Mouse (Mus musculus) C2C12 (cell line): ENCODE measurements around the gene Adcy5. TPM values are rescaled to one million over a fixed set of nuclear protein-coding genes. Genes with fewer than 3 reads are reported as not detected.

ENCODE experiments used
- H3K27me3 ChIP-seq: one replicate; pipeline ENCODE4 v1.6.1; 2011; ENCODE audit not compliant: control insufficient read depth, insufficient read depth, insufficient read length
- H3K36me3 ChIP-seq: one replicate; pipeline ENCODE4 v1.6.1; 2011; ENCODE audit not compliant: control insufficient read depth, insufficient read depth
- H3K4me3 ChIP-seq: one replicate; pipeline ENCODE4 v1.5.1; 2011; ENCODE audit warnings: mild to moderate bottlenecking, control low read depth; ENCODE audit not compliant: poor library complexity, insufficient read depth, severe bottlenecking
- H3K79me2 ChIP-seq: one replicate; pipeline ENCODE4 v1.6.1; 2011; ENCODE audit not compliant: control insufficient read depth, insufficient read depth
- H3K79me3 ChIP-seq: one replicate; pipeline ENCODE4 v1.6.1; 2011; ENCODE audit warnings: low read depth, control low read depth
- H3ac ChIP-seq: one replicate; pipeline ENCODE3; 2011; ENCODE audit warnings: low read depth; ENCODE audit not compliant: control insufficient read depth, insufficient read length
- CEBPB ChIP-seq: IDR thresholded peaks from one replicate; pipeline ENCODE4 v1.6.1; 2011; ENCODE audit warnings: low read depth, mild to moderate bottlenecking, control low read depth, moderate library complexity
- CTCF ChIP-seq: IDR thresholded peaks from one replicate; pipeline ENCODE4 v1.5.1; 2011; ENCODE audit not compliant: control insufficient read depth, insufficient read depth, insufficient read length
- FOSL1 ChIP-seq: IDR thresholded peaks from one replicate; pipeline ENCODE4 v1.8.0; 2011; ENCODE audit warnings: mild to moderate bottlenecking, low read length; ENCODE audit not compliant: poor library complexity, insufficient read depth, severe bottlenecking
- MAX ChIP-seq: IDR thresholded peaks from one replicate; pipeline ENCODE4 v1.6.1; 2011; ENCODE audit warnings: mild to moderate bottlenecking, control low read depth
- MYOD1 ChIP-seq: IDR thresholded peaks from one replicate; pipeline ENCODE4 v1.6.1; 2011; ENCODE audit warnings: low read depth; ENCODE audit not compliant: control insufficient read depth, insufficient read length
- MYOG ChIP-seq: IDR thresholded peaks from one replicate; pipeline ENCODE4 v1.6.1; 2011; ENCODE audit not compliant: control insufficient read depth, insufficient read length; ENCODE audit errors: extremely low read depth
- USF1 ChIP-seq: IDR thresholded peaks from one replicate; pipeline ENCODE4 v1.6.1; 2011; ENCODE audit warnings: low read depth, mild to moderate bottlenecking, control low read depth, moderate library complexity
- polyA plus RNA-seq: library from polyadenylated mRNA; unstranded; fragments of >200 nt; fragmentation: generic; extraction: Trizol; gene quantifications from one replicate; pipeline ENCODE4 v1.2.1, GENCODE M21; 2012; ENCODE audit warnings: missing spikeins

The Adcy5 gene
- polyA plus RNA-seq, 1 experiment = 0.02 TPM

DNA sequence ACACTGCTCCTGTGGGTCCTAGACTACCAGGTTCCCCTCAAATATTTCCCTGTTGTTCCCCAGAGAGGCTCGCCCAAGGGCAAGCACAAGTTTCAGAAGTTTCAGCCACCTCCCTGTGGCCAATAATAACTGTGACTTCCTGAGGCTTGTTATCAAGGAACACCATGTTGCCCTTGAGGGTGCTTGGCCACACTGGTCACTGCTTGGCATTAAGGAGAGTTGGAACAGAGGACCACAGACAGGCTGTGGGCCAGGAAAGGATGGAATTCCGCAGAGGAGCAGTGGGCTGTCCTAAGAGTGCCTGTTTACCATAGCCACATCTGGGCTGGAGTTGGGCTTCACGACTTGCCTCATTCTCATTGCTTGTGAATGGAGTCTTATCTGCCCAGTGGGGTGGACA lies 24.5 kb upstream of the Adcy5 start:
- Histone ChIP-seq H3K27me3 (peaks cover 31% of the 10 kb centered on the region), H3K4me3 (no peak overlapping the region), H3K79me3 (no peaks in the 10 kb centered on the region), H3ac (no peak overlapping the region), H3K36me3 (no peaks in the 10 kb centered on the region), H3K79me2 (no peaks in the 10 kb centered on the region)
- TF ChIP-seq MYOD1 (no peak), USF1 (no peak), CTCF (no peak), MYOG (no peak), FOSL1 (no peak), MAX (no peak), CEBPB (no peak)

DNA sequence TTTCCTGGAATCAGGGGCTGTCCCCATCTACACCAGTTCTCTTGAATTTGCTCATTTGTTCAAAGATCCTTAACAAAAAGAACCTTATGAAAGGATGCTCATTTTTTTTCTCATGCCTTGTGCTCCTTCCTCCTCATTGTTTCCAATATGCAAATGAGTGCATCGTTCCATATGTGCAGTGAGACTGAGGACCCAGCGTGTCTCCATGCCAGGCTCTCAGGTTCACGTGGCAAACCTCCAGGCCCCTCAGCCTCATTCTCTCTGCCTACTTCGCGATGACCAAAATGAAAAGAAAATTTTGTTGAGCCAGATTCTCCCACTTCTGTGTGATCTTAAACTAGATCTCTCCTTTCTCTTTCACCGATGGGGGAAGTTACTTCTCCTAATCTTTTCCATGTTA lies 15.3 kb upstream of the Adcy5 start:
- Histone ChIP-seq H3ac (no peak overlapping the region), H3K79me3 (no peaks in the 10 kb centered on the region), H3K36me3 (no peaks in the 10 kb centered on the region), H3K27me3 (peaks cover 6% of the 10 kb centered on the region), H3K4me3 (no peak overlapping the region), H3K79me2 (no peaks in the 10 kb centered on the region)
- TF ChIP-seq FOSL1 (no peak), MYOG (no peak), CTCF (no peak), USF1 (no peak), CEBPB (no peak), MAX (no peak), MYOD1 (no peak)

DNA sequence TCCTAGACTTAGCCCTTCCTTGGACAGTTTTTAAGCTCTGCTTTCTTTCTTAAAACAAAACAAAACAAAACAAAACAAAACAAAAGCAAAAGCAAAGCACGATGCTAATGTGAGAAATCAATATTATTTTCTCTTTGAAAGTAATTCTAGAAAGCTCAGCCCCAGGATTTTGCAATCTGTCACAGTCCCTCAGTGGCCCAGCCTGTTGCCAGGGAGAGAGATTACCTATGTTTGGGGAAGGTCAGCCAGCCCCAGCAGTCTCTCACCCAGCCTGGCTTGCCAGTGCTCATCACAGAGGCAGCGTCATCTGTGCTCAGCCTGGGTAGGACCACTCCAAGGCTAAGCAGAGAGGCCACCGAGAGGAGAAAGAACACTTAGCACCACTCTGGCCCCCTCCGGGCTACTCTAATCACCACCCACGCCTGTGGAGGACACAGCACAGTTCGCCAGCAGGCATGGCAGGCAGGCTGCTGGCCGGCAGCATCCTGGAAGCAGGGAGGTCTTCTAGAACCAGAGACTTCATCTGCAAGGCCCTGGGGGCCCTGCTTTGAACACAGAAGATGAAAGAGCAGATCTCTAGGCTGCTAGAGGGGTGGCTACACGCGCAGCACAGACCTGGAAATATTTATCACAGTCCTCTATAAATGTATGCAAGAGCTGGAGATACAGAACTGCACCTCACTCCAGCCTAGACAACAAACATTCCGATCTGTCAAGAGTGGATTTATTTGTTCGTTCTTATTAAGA lies 14.6 kb upstream of the Adcy5 start:
- no peak overlapping the region for H3ac ChIP-seq
- H3K27me3 ChIP-seq = peaks cover 6% of the 10 kb centered on the region
- no peaks in the 10 kb centered on the region for H3K79me3 ChIP-seq
- no peak overlapping the region for H3K4me3 ChIP-seq
- no peaks in the 10 kb centered on the region for H3K79me2 ChIP-seq
- no peak for TF ChIP-seq USF1
- TF ChIP-seq CTCF = no peak
- no peak for TF ChIP-seq CEBPB
- no peak for TF ChIP-seq MYOG
- TF ChIP-seq FOSL1 = no peak
- no peak for TF ChIP-seq MYOD1
- no peaks in the 10 kb centered on the region for H3K36me3 ChIP-seq

DNA sequence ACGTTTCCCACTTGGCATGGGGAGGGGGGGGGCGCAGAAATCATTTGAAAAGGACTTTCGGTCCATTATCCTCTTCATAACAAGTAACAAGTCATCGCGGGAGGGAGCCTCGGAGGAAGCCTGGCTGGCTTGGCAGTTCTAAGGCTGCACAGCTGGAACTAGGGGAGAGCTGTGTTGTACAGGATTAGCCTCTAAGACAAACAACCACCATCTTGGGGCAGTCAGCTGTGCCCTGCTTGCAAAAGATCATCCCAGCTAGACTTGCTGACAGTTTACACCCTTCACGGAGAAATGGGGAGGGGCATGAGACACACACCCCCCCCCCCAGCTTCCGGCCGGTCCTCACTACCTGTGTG lies 14.1 kb upstream of the Adcy5 start:
- H3ac ChIP-seq = no peak overlapping the region
- H3K4me3 ChIP-seq = no peak overlapping the region
- no peaks in the 10 kb centered on the region for H3K36me3 ChIP-seq
- peaks cover 6% of the 10 kb centered on the region for H3K27me3 ChIP-seq
- no peaks in the 10 kb centered on the region for H3K79me3 ChIP-seq
- no peak for TF ChIP-seq CEBPB
- TF ChIP-seq CTCF = no peak
- no peak for TF ChIP-seq MAX
- TF ChIP-seq FOSL1 = no peak
- TF ChIP-seq MYOD1 = no peak
- no peak for TF ChIP-seq MYOG
- no peaks in the 10 kb centered on the region for H3K79me2 ChIP-seq

DNA sequence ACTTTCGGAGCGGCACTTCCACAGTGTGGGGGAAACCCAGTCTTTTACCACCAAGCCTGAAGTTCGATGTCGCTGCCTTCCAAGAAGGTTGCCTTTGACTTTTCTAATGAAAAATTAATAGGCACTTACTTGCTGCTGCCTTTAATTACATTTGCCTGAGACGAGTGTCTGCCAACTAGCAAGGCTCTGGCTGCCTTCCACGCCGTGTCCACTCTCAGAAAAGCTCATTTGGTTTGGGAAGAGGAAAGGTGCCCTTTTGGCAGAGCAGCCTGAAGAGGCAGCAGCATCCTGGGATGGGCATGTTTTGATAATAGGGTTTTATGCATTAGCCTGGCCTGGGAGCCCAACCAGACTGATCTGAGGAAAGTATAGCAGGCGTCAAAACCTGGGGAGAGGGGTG lies 12.8 kb upstream of the Adcy5 start:
- Histone ChIP-seq H3K79me3 (no peaks in the 10 kb centered on the region), H3K27me3 (peaks cover 6% of the 10 kb centered on the region), H3K79me2 (no peaks in the 10 kb centered on the region), H3K36me3 (no peaks in the 10 kb centered on the region), H3K4me3 (no peak overlapping the region), H3ac (no peak overlapping the region)
- TF ChIP-seq CTCF (no peak), FOSL1 (no peak)

DNA sequence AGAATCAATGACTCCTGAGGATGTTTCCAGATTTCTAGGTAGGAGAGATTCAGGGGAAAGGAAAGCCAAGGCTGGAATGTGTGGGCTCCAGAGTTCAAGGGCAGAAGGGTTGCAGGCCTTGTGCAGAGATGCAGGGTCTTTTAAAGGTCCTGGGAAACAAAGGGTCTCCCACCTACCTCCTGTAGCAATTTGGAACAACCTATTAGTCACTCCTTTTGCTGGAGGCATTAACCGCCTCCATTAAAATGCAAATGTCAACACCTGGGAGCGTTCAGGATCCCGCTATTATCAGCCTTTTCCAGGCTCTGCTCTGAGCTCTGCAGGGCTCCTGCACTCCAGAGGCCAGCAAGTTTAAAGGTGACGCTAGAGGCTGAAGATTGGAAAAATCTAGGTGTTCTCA lies 8.5 kb upstream of the Adcy5 start:
- Histone ChIP-seq H3K36me3 (no peaks in the 10 kb centered on the region), H3K79me3 (no peaks in the 10 kb centered on the region), H3ac (no peak overlapping the region), H3K79me2 (no peaks in the 10 kb centered on the region), H3K4me3 (no peak overlapping the region), H3K27me3 (peaks cover 2% of the 10 kb centered on the region)
- TF ChIP-seq FOSL1 (no peak), CTCF (no peak), MAX (no peak), CEBPB (no peak), MYOD1 (no peak), USF1 (no peak), MYOG (no peak)
